Mouse (Mus musculus) adrenal gland, postnatal 36 days (tissue): ENCODE measurements at regions not wholly inside any gene's neighbourhood (a gene's known extent, or its start where the extent isn't known, plus 50 kb on each side); places are given as distances from the start of the nearest gene placed in this dataset.
"Not testable (repeated sequence)": the region's sequence is repeated elsewhere in the genome, so short reads cannot be mapped to it uniquely, and the experiment has no call there.

Experiments
- DNase-seq, 2 experiments: peaks; one replicate each; pipeline ENCODE4 v3.0.0; 2021; ENCODE audit warnings: mixed read lengths in 1 of 2

- not testable (repeated sequence) for DNase-seq
These were observed 512.2 kb upstream of the Olfr1507 start for GRCm38 (mm10) chr14:53007741-53008140.

- not testable (repeated sequence) for DNase-seq
These were observed 511.8 kb upstream of the Olfr1507 start for GRCm38 (mm10) chr14:53007323-53007722.

GRCm38 (mm10) chr14:53001289-53001688, 505.7 kb upstream of the Olfr1507 start:
- not testable (repeated sequence) for DNase-seq

- DNase-seq: not testable (repeated sequence)
These were observed 496.7 kb upstream of the Olfr1507 start for GRCm38 (mm10) chr14:52992106-52992760.

- DNase-seq: not testable (repeated sequence)
These were observed 495.7 kb upstream of the Olfr1507 start for GRCm38 (mm10) chr14:52991328-52991665.

- not testable (repeated sequence) for DNase-seq
These were observed 495.2 kb upstream of the Olfr1507 start for GRCm38 (mm10) chr14:52990569-52991327.

GRCm38 (mm10) chr14:52989940-52990339, 494.4 kb upstream of the Olfr1507 start:
- DNase-seq: not testable (repeated sequence)

- DNase-seq: not testable (repeated sequence)
These were observed 493.0 kb upstream of the Olfr1507 start for GRCm38 (mm10) chr14:52988563-52988962.

- not testable (repeated sequence) for DNase-seq
These were observed 476.9 kb upstream of the Olfr1507 start for GRCm38 (mm10) chr14:52972207-52973003.

GRCm38 (mm10) chr14:52962110-52962509, 466.6 kb upstream of the Olfr1507 start:
- DNase-seq: not testable (repeated sequence)

GRCm38 (mm10) chr14:52956515-52956914, 461.0 kb upstream of the Olfr1507 start:
- not testable (repeated sequence) for DNase-seq

- not testable (repeated sequence) for DNase-seq
These were observed 449.4 kb upstream of the Olfr1507 start for GRCm38 (mm10) chr14:52944925-52945324.

GRCm38 (mm10) chr14:52942438-52942837, 446.9 kb upstream of the Olfr1507 start:
- not testable (repeated sequence) for DNase-seq

- DNase-seq: not testable (repeated sequence)
These were observed 446.2 kb upstream of the Olfr1507 start for GRCm38 (mm10) chr14:52941747-52942146.

- DNase-seq: not testable (repeated sequence)
These were observed 424.6 kb upstream of the Olfr1507 start for GRCm38 (mm10) chr14:52920138-52920537.

- not testable (repeated sequence) for DNase-seq
These were observed 418.3 kb upstream of the Olfr1507 start for GRCm38 (mm10) chr14:52913814-52914213.

GRCm38 (mm10) chr14:52899629-52900028, 404.1 kb upstream of the Olfr1507 start:
- not testable (repeated sequence) for DNase-seq

GRCm38 (mm10) chr14:52898310-52898709, 402.8 kb upstream of the Olfr1507 start:
- DNase-seq: not testable (repeated sequence)

GRCm38 (mm10) chr14:52879978-52880377, 384.4 kb upstream of the Olfr1507 start:
- not testable (repeated sequence) for DNase-seq

GRCm38 (mm10) chr14:52863841-52864240, 368.3 kb upstream of the Olfr1507 start:
- DNase-seq: not testable (repeated sequence)

GRCm38 (mm10) chr14:52863107-52863506, 367.6 kb upstream of the Olfr1507 start:
- DNase-seq: not testable (repeated sequence)

- DNase-seq: not testable (repeated sequence)
These were observed 366.9 kb upstream of the Olfr1507 start for GRCm38 (mm10) chr14:52862491-52862890.
